Mouse (Mus musculus) cortical plate, adult 2 months (tissue): Measurements from ENCODE around the gene Cers6.

Source experiments
- CTCF ChIP-seq: fragments of 200-500 bp; IDR thresholded peaks from 2 replicates; pipeline ENCODE4 v1.5.1; 2011; ENCODE audit warnings: mild to moderate bottlenecking, control low read depth, low read length; ENCODE audit not compliant: insufficient read depth; ENCODE audit errors: extremely low read depth
- POLR2A ChIP-seq: fragments of 200-500 bp; IDR thresholded peaks from 2 replicates; pipeline ENCODE4 v1.6.1; 2011; ENCODE audit warnings: mild to moderate bottlenecking, low read length, control low read depth; ENCODE audit not compliant: insufficient read depth; ENCODE audit errors: extremely low read depth

DNA sequence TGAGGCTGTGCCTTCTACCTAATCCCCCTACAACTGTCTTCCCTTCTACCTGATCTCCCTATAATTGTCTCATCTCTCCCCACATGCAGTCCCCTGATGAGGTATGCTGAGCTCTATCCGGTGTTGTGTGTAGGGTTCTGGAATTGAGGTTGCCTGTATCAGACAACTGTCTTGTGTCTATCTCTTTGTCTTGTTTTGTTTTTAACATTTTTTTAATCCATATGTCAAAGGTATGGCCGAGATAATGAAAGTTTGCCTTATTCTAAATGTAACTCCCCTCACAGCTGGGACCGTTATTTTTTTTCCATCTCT lies 221.9 kb downstream of the Cers6 start:
- no peak for TF ChIP-seq CTCF
- TF ChIP-seq POLR2A: no peak
